Mouse (Mus musculus) ES-E14 (cell line): ENCODE data around the gene Ddx10. TPM values are rescaled to one million over a fixed set of nuclear protein-coding genes. Genes with fewer than 3 reads are reported as not detected.

ENCODE experiments used
- DNase-seq: peaks from one replicate; pipeline ENCODE4 v3.0.0-alpha.2; 2013; ENCODE audit warnings: low read depth, low spot score
- H3K27ac ChIP-seq: 2 replicates; pipeline ENCODE4 v1.5.1; 2012; ENCODE audit warnings: low read depth, mild to moderate bottlenecking, low read length, moderate library complexity, mixed read lengths; ENCODE audit not compliant: poor library complexity, insufficient read depth, severe bottlenecking
- H3K36me3 ChIP-seq: 2 replicates; pipeline ENCODE4 v1.6.1; 2012; ENCODE audit warnings: mild to moderate bottlenecking, low read length, moderate library complexity, mixed read lengths; ENCODE audit not compliant: control insufficient read depth, poor library complexity, insufficient read depth, severe bottlenecking
- H3K4me1 ChIP-seq, 2 experiments: fragments of 150-350 bp in 1 of 2; sonication (generic) in 1 of 2; 2 replicates each; pipeline ENCODE4 v1.6.1; 2012; ENCODE audit warnings: low read length in 2 of 2, mild to moderate bottlenecking in 1 of 2, mixed read lengths in 1 of 2; ENCODE audit not compliant: control insufficient read depth in 2 of 2, insufficient read depth in 2 of 2, poor library complexity in 1 of 2
- H3K4me3 ChIP-seq, 2 experiments: fragments of 150-350 bp in 1 of 2; sonication (generic) in 1 of 2; 2 replicates each; pipeline ENCODE4 v1.5.1; 2012; ENCODE audit warnings: low read length in 2 of 2, low read depth in 1 of 2, mild to moderate bottlenecking in 1 of 2, mixed read lengths in 1 of 2; ENCODE audit not compliant: insufficient read depth in 1 of 2, poor library complexity in 1 of 2, severe bottlenecking in 1 of 2
- H3K9ac ChIP-seq: 2 replicates; pipeline ENCODE4 v1.6.1; 2012; ENCODE audit warnings: low read depth, mild to moderate bottlenecking, low read length, mixed read lengths; ENCODE audit not compliant: poor library complexity, insufficient read depth, severe bottlenecking
- H3K9me3 ChIP-seq: fragments of 150-350 bp; sonication (generic); 2 replicates; pipeline ENCODE4 v1.6.1; 2012; ENCODE audit warnings: low read depth, mild to moderate bottlenecking, low read length; ENCODE audit not compliant: control insufficient read depth, insufficient read depth
- CHD2 ChIP-seq: IDR thresholded peaks from 2 replicates; pipeline ENCODE4 v1.6.1; 2014; ENCODE audit warnings: mild to moderate bottlenecking, low read depth, low read length, inconsistent platforms
- HCFC1 ChIP-seq: IDR thresholded peaks from 2 replicates; pipeline ENCODE4 v1.6.1; 2012; ENCODE audit warnings: low read length, inconsistent platforms, borderline replicate concordance; ENCODE audit not compliant: insufficient read depth
- MAFK ChIP-seq: IDR thresholded peaks from 2 replicates; pipeline ENCODE4 v1.6.1; 2014; ENCODE audit warnings: mild to moderate bottlenecking, low read depth, low read length, inconsistent platforms; ENCODE audit not compliant: insufficient read depth
- ZC3H11A ChIP-seq: IDR thresholded peaks from 2 replicates; pipeline ENCODE4 v1.6.1; 2012; ENCODE audit warnings: low read depth, mild to moderate bottlenecking, inconsistent platforms, low read length, borderline replicate concordance
- ZNF384 ChIP-seq: IDR thresholded peaks from 2 replicates; pipeline ENCODE4 v1.6.1; 2012; ENCODE audit warnings: low read depth, low read length, inconsistent platforms
- in situ Hi-C, 2 experiments: fragments of 600-800 bp; cut with MboI; formaldehyde crosslinking; loops; one replicate each; pipeline ENCODE4 v1.15.1; 2025; ENCODE audit warnings: low sequenced_read_pairs in 2 of 2, inconsistent platforms in 1 of 2; ENCODE audit not compliant: unreplicated experiment in 2 of 2
- total RNA-seq: library from RNA; depleted of rRNA; stranded (reverse); fragments of 300-350 nt; gene quantifications from 2 replicates; pipeline ENCODE4 v1.2.3, GENCODE M21; 2012; rRNA removed

The Ddx10 gene
- 32.0 and 46.7 TPM in 2 replicates for total RNA-seq

GRCm38 (mm10) chr9:53247953-53248397 lies at the start of gene Ddx10:
Gene Ddx10 (minus strand): TSS chr9:53248053.
- Histone ChIP-seq H3K4me1 (peaks cover 0 to 2% of the 10 kb centered on the region in 2 experiments; a peak in 1 of 4 replicates), H3K9ac (peak within 1 kb of the TSS; percentile 86), H3K4me3 (peak within 1 kb of the TSS; percentile 73 to 92), H3K36me3 (no peaks in the 10 kb centered on the region; the same call in 1 of the 2 replicates), H3K9me3 (no peaks in the 10 kb centered on the region), H3K27ac (no peak within 1 kb of the TSS)
- DNase-seq, result peak; percentile 98
- TF ChIP-seq ZNF384 (no peak), CHD2 (no peak), MAFK (no peak), ZC3H11A (no peak), HCFC1 (no peak)
- in situ Hi-C loops, result no loop called here

GRCm38 (mm10) chr9:53292833-53293232 lies 45.0 kb upstream of the Ddx10 start:
- Histone ChIP-seq H3K4me1 (no peaks in the 10 kb centered on the region), H3K4me3 (no peak overlapping the region), H3K9ac (no peak overlapping the region), H3K36me3 (no peaks in the 10 kb centered on the region), H3K27ac (no peak overlapping the region), H3K9me3 (no peaks in the 10 kb centered on the region)
- no peak for TF ChIP-seq MAFK
- TF ChIP-seq CHD2, result no peak
- no peak for DNase-seq
- in situ Hi-C loops, result no loop called here

DNA sequence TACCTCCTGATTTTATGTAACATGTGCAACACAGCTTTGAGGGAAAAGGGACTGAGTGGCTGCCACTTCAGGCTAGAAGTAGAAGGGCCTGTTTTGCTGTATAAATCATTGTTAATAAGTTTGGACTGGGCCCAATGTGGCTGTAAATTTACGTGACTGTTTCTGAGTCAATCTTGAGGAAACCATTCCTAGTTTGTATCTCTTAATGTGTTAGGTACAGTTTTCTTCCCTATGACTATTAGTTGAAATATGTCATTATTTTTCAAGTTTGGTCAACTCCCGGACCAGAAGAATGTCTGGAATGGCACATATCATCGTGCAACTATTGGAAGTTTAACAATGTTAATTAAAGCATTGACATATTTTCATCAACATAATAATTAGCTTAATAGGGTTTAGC lies 42.2 kb upstream of the Ddx10 start:
- Histone ChIP-seq H3K9ac (no peak overlapping the region), H3K9me3 (no peaks in the 10 kb centered on the region), H3K36me3 (no peaks in the 10 kb centered on the region), H3K4me3 (no peak overlapping the region), H3K4me1 (no peaks in the 10 kb centered on the region), H3K27ac (no peak overlapping the region)
- TF ChIP-seq CHD2 (no peak), ZNF384 (no peak), ZC3H11A (no peak), HCFC1 (no peak), MAFK (no peak)
- in situ Hi-C loops, result no loop called here
- no peak for DNase-seq

- no peaks in the 10 kb centered on the region for H3K9me3 ChIP-seq
- in situ Hi-C loops, result no loop called here
- DNase-seq, result no peak
- no peaks in the 10 kb centered on the region for H3K36me3 ChIP-seq
- TF ChIP-seq MAFK (no peak), CHD2 (no peak), ZNF384 (no peak), ZC3H11A (no peak), HCFC1 (no peak)
- no peak overlapping the region for H3K27ac ChIP-seq
- no peak overlapping the region for H3K9ac ChIP-seq
- H3K4me3 ChIP-seq, result no peak overlapping the region
- no peaks in the 10 kb centered on the region for H3K4me1 ChIP-seq
These were observed 38.9 kb upstream of the Ddx10 start for GRCm38 (mm10) chr9:53286793-53287192.

GRCm38 (mm10) chr9:53278997-53279396 lies 31.1 kb upstream of the Ddx10 start:
- Histone ChIP-seq H3K36me3 (no peaks in the 10 kb centered on the region), H3K4me1 (no peaks in the 10 kb centered on the region), H3K9me3 (no peaks in the 10 kb centered on the region), H3K4me3 (no peak overlapping the region), H3K27ac (no peak overlapping the region), H3K9ac (no peak overlapping the region)
- in situ Hi-C loops, result no loop called here
- TF ChIP-seq ZNF384 (no peak), MAFK (no peak), CHD2 (no peak), HCFC1 (no peak), ZC3H11A (no peak)
- DNase-seq, result no peak
